Mouse (Mus musculus): ENCODE results near the gene Pxmp2.
A peak's percentile ranks its signal among the peaks of the same experiment; 100 is the strongest.

Pxmp2 gene

GRCm38 (mm10) chr5:110230780-110231461, 55.1 kb downstream of the Pxmp2 start, which contains the start of gene Ankle2:
TSS of gene Ankle2 (plus strand) at chr5:110231004.
- DNase-seq (ENCODE audit: low read depth, low spot score): peak; percentile 96

GRCm38 (mm10) chr5:110230401-110230779, 55.6 kb downstream of the Pxmp2 start:
- no peak for DNase-seq (ENCODE audit: low read depth, low spot score)

- DNase-seq (ENCODE audit: low read depth, low spot score): no peak
Observed at GRCm38 (mm10) chr5:110227336-110227883, 58.6 kb downstream of the Pxmp2 start.

GRCm38 (mm10) chr5:110225056-110225455, 60.9 kb downstream of the Pxmp2 start:
- no peak for DNase-seq (ENCODE audit: low read depth, low spot score)

Data from A20 (cell line).